Mouse (Mus musculus) hindbrain, embryonic 15.5 days (tissue): ENCODE data around the gene Nlk. TPM values are rescaled to one million over a fixed set of nuclear protein-coding genes. Genes with fewer than 3 reads are reported as not detected.
"Not testable (repeated sequence)": the region's sequence is repeated elsewhere in the genome, so short reads cannot be mapped to it uniquely, and the experiment has no call there.

Experiments used
- ATAC-seq: fragments of 200-750 bp; cut with Nextera tagmentation; 2 replicates; pipeline ENCODE4 v1.8.0; 2017; ENCODE audit warnings: low read depth, moderate number of reproducible peaks, moderate TSS enrichment; ENCODE audit not compliant: low FRiP score
- H3K27ac ChIP-seq: fragments of 300-500 bp; sonication (generic); replicated peaks from 2 replicates; pipeline ENCODE4 v1.5.1; 2015; ENCODE audit warnings: mild to moderate bottlenecking, inconsistent platforms
- H3K27me3 ChIP-seq: fragments of 300-500 bp; sonication (generic); 2 replicates; pipeline ENCODE4 v1.6.1; 2015; ENCODE audit warnings: control low read depth, inconsistent platforms
- H3K36me3 ChIP-seq: fragments of 300-500 bp; sonication (generic); 2 replicates; pipeline ENCODE4 v1.6.1; 2015; ENCODE audit warnings: control low read depth, inconsistent platforms
- H3K4me1 ChIP-seq: fragments of 300-500 bp; sonication (generic); replicated peaks from 2 replicates; pipeline ENCODE4 v1.6.1; 2015; ENCODE audit warnings: control low read depth, inconsistent platforms
- H3K4me2 ChIP-seq: fragments of 300-500 bp; sonication (generic); 2 replicates; pipeline ENCODE4 v1.6.1; 2015; ENCODE audit warnings: moderate library complexity, mild to moderate bottlenecking, inconsistent platforms
- H3K4me3 ChIP-seq: fragments of 300-500 bp; sonication (generic); 2 replicates; pipeline ENCODE4 v1.5.1; 2015; ENCODE audit warnings: mild to moderate bottlenecking, inconsistent platforms
- H3K9ac ChIP-seq: fragments of 300-500 bp; sonication (generic); 2 replicates; pipeline ENCODE4 v1.6.1; 2015; ENCODE audit warnings: inconsistent platforms
- H3K9me3 ChIP-seq: fragments of 300-500 bp; sonication (generic); 2 replicates; pipeline ENCODE4 v1.6.1; 2016; ENCODE audit warnings: control low read depth, inconsistent platforms
- WGBS: fragments of 180-500 bp; shearing (Covaris S2); methylation state at CpG from one replicate; pipeline ENCODE4 v1.1.7; 2015; 5-methylcytosine and 5-hydroxymethylcytosine counted together
- polyA plus RNA-seq: library from polyadenylated mRNA; unstranded; fragments of >200 nt; fragmentation: Nextera tagmentation; extraction: Ambion mirVana; gene quantifications from 2 replicates; pipeline ENCODE4 v1.2.1, GENCODE M21; 2015

The Nlk gene
- polyA plus RNA-seq, 1 experiment from 2014 or later: 22.4 TPM

- not testable (repeated sequence) for H3K9me3 ChIP-seq, H3K4me1 ChIP-seq, H3K27ac ChIP-seq, H3K4me2 ChIP-seq, ATAC-seq, H3K9ac ChIP-seq, H3K4me3 ChIP-seq, H3K27me3 ChIP-seq
- peaks cover 16% of the 10 kb centered on the region for H3K36me3 ChIP-seq
- 97% methylated on average over 1 of the region's 1 CpGs for WGBS
Measured at GRCm38 (mm10) chr11:78587677-78588076, 109.5 kb downstream of the Nlk start.

- Histone ChIP-seq H3K27me3 (no peaks in the 10 kb centered on the region), H3K4me1 (no peaks in the 10 kb centered on the region), H3K4me3 (no peak overlapping the region), H3K27ac (no peak overlapping the region), H3K9ac (no peak overlapping the region), H3K9me3 (no peaks in the 10 kb centered on the region), H3K36me3 (peaks cover 18% of the 10 kb centered on the region), H3K4me2 (no peak overlapping the region)
- ATAC-seq: no peak
Measured at GRCm38 (mm10) chr11:78586099-78586498, 111.1 kb downstream of the Nlk start.

GRCm38 (mm10) chr11:78582848-78583247 lies 114.3 kb downstream of the Nlk start:
- H3K9me3 ChIP-seq: no peaks in the 10 kb centered on the region

GRCm38 (mm10) chr11:78574975-78575374 lies 122.2 kb downstream of the Nlk start:
- Histone ChIP-seq H3K4me2 (no peak overlapping the region), H3K36me3 (peaks cover 41% of the 10 kb centered on the region), H3K9ac (no peak overlapping the region), H3K27me3 (no peaks in the 10 kb centered on the region), H3K4me3 (no peak overlapping the region), H3K9me3 (no peaks in the 10 kb centered on the region), H3K27ac (no peak overlapping the region), H3K4me1 (no peaks in the 10 kb centered on the region)
- WGBS: 73% methylated on average over 2 of the region's 2 CpGs
- ATAC-seq: no peak

More at GRCm38 (mm10) chr11:78582848-78583247, 114.3 kb downstream of the Nlk start:
- H3K4me2 ChIP-seq: no peak overlapping the region
- H3K9ac ChIP-seq: no peak overlapping the region
- 92% methylated on average over 6 of the region's 6 CpGs for WGBS
- H3K4me3 ChIP-seq: no peak overlapping the region
- no peak overlapping the region for H3K27ac ChIP-seq
- no peaks in the 10 kb centered on the region for H3K27me3 ChIP-seq
- peaks cover 30% of the 10 kb centered on the region for H3K36me3 ChIP-seq
- ATAC-seq: no peak
- no peaks in the 10 kb centered on the region for H3K4me1 ChIP-seq

GRCm38 (mm10) chr11:78574536-78574935 lies 122.6 kb downstream of the Nlk start:
- Histone ChIP-seq H3K27ac (no peak overlapping the region), H3K4me3 (no peak overlapping the region), H3K9ac (no peak overlapping the region), H3K4me2 (no peak overlapping the region), H3K27me3 (no peaks in the 10 kb centered on the region), H3K4me1 (no peaks in the 10 kb centered on the region), H3K36me3 (peaks cover 40% of the 10 kb centered on the region), H3K9me3 (no peaks in the 10 kb centered on the region)
- ATAC-seq: no peak
- whole genome bisulfite sequencing: 95% methylated on average over 3 of the region's 3 CpGs

GRCm38 (mm10) chr11:78574031-78574430 lies 123.1 kb downstream of the Nlk start:
- H3K4me3 ChIP-seq, H3K27ac ChIP-seq, H3K9ac ChIP-seq, H3K4me1 ChIP-seq, ATAC-seq, H3K4me2 ChIP-seq, H3K27me3 ChIP-seq, H3K9me3 ChIP-seq: not testable (repeated sequence)
- peaks cover 39% of the 10 kb centered on the region for H3K36me3 ChIP-seq
- 91% methylated on average over 4 of the region's 4 CpGs for WGBS

- Histone ChIP-seq H3K36me3 (peaks cover 39% of the 10 kb centered on the region), H3K4me1 (no peaks in the 10 kb centered on the region)
Measured at GRCm38 (mm10) chr11:78571854-78572253, 125.3 kb downstream of the Nlk start.

GRCm38 (mm10) chr11:78571441-78571840 lies 125.7 kb downstream of the Nlk start:
- H3K4me1 ChIP-seq: no peaks in the 10 kb centered on the region
- no peak overlapping the region for H3K27ac ChIP-seq
- no peaks in the 10 kb centered on the region for H3K9me3 ChIP-seq
- H3K27me3 ChIP-seq: no peaks in the 10 kb centered on the region
- no peak overlapping the region for H3K4me3 ChIP-seq
- no peak overlapping the region for H3K9ac ChIP-seq
- H3K4me2 ChIP-seq: no peak overlapping the region
- no peak for ATAC-seq
- 89% methylated on average over 8 of the region's 8 CpGs for WGBS
- peaks cover 39% of the 10 kb centered on the region for H3K36me3 ChIP-seq

More at GRCm38 (mm10) chr11:78571854-78572253, 125.3 kb downstream of the Nlk start:
- Histone ChIP-seq H3K4me3 (no peak overlapping the region), H3K27me3 (no peaks in the 10 kb centered on the region), H3K27ac (no peak overlapping the region), H3K9ac (no peak overlapping the region), H3K9me3 (no peaks in the 10 kb centered on the region), H3K4me2 (no peak overlapping the region)
- no peak for ATAC-seq
- WGBS: 92% methylated on average over 6 of the region's 6 CpGs

- Histone ChIP-seq H3K4me3 (no peak overlapping the region), H3K36me3 (peaks cover 35% of the 10 kb centered on the region), H3K27ac (no peak overlapping the region), H3K9me3 (no peaks in the 10 kb centered on the region), H3K4me1 (no peaks in the 10 kb centered on the region), H3K4me2 (no peak overlapping the region), H3K27me3 (no peaks in the 10 kb centered on the region), H3K9ac (no peak overlapping the region)
- no peak for ATAC-seq
- 71% methylated on average over 3 of the region's 3 CpGs for WGBS
Measured at GRCm38 (mm10) chr11:78569806-78570205, 127.4 kb downstream of the Nlk start.

GRCm38 (mm10) chr11:78568827-78569226 lies 128.3 kb downstream of the Nlk start:
- no peak overlapping the region for H3K9ac ChIP-seq
- H3K4me1 ChIP-seq: no peaks in the 10 kb centered on the region
- no peaks in the 10 kb centered on the region for H3K9me3 ChIP-seq
- WGBS: 90% methylated on average over 10 of the region's 10 CpGs
- H3K4me3 ChIP-seq: no peak overlapping the region
- peaks cover 31% of the 10 kb centered on the region for H3K36me3 ChIP-seq
- ATAC-seq: no peak
- no peak overlapping the region for H3K4me2 ChIP-seq
- no peaks in the 10 kb centered on the region for H3K27me3 ChIP-seq
- H3K27ac ChIP-seq: no peak overlapping the region

- H3K27me3 ChIP-seq: no peaks in the 10 kb centered on the region
- no peaks in the 10 kb centered on the region for H3K9me3 ChIP-seq
- ATAC-seq: no peak
- H3K4me2 ChIP-seq: no peak overlapping the region
- H3K4me1 ChIP-seq: no peaks in the 10 kb centered on the region
- WGBS: 94% methylated on average over 6 of the region's 6 CpGs
- no peak overlapping the region for H3K9ac ChIP-seq
- peaks cover 25% of the 10 kb centered on the region for H3K36me3 ChIP-seq
- no peak overlapping the region for H3K27ac ChIP-seq
- H3K4me3 ChIP-seq: no peak overlapping the region
Measured at GRCm38 (mm10) chr11:78567614-78568013, 129.6 kb downstream of the Nlk start.

- Histone ChIP-seq H3K36me3 (peaks cover 17% of the 10 kb centered on the region; the same call in 1 of the 2 replicates), H3K4me2 (no peak overlapping the region), H3K27ac (no peak overlapping the region), H3K9me3 (no peaks in the 10 kb centered on the region), H3K27me3 (no peaks in the 10 kb centered on the region), H3K4me1 (no peaks in the 10 kb centered on the region), H3K9ac (no peak overlapping the region), H3K4me3 (no peak overlapping the region)
- 82% methylated on average over 6 of the region's 6 CpGs for WGBS
- no peak for ATAC-seq
Measured at GRCm38 (mm10) chr11:78566775-78567174, 130.4 kb downstream of the Nlk start.

- Histone ChIP-seq H3K4me1 (no peaks in the 10 kb centered on the region), H3K4me2 (no peak overlapping the region), H3K27me3 (no peaks in the 10 kb centered on the region), H3K36me3 (no peaks in the 10 kb centered on the region), H3K4me3 (no peak overlapping the region), H3K9me3 (no peaks in the 10 kb centered on the region), H3K9ac (no peak overlapping the region), H3K27ac (no peak overlapping the region)
- peak; percentile 77 for ATAC-seq
- WGBS: 16% methylated on average over 4 of the region's 4 CpGs
Measured at GRCm38 (mm10) chr11:78560447-78560846, 136.7 kb downstream of the Nlk start.
